Mouse (Mus musculus) heart, adult 9 months (tissue): ENCODE data around the gene Prss33.

Experiments used
- DNase-seq, 2 experiments: peaks; one replicate each; pipeline ENCODE4 v3.0.0; 2022; ENCODE audit warnings: low spot score in 2 of 2

Prss33 gene

GRCm38 (mm10) chr17:23828271-23829001 is 7.4 kb downstream of the Prss33 start:
- peak in 1 of 2 experiments; percentile 59 for DNase-seq

- DNase-seq, result no peak
These were observed 10.3 kb downstream of the Prss33 start for GRCm38 (mm10) chr17:23825591-23825990.

GRCm38 (mm10) chr17:23823614-23824013 is 12.2 kb downstream of the Prss33 start:
- no peak for DNase-seq

- DNase-seq, result no peak
These were observed 12.8 kb downstream of the Prss33 start for GRCm38 (mm10) chr17:23823018-23823417.

- no peak for DNase-seq
These were observed 13.8 kb downstream of the Prss33 start for GRCm38 (mm10) chr17:23822094-23822493.

DNA sequence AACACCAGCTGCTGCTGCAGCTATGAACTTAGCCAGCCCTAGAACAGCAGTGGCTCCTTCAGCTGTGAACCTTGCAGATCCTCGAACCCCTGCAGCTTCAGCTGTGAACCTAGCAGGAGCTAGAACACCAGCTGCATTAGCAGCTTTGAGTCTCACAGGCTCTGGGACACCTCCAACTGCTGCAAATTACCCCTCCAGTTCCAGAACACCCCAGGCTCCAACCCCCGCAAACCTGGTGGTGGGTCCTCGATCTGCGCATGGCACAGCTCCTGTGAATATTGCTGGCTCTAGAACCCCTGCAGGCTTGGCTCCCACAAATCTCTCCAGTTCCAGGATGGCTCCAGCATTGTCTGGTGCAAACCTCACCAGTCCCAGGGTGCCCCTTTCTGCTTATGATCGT is 15.1 kb downstream of the Prss33 start:
- DNase-seq, result no peak

DNA sequence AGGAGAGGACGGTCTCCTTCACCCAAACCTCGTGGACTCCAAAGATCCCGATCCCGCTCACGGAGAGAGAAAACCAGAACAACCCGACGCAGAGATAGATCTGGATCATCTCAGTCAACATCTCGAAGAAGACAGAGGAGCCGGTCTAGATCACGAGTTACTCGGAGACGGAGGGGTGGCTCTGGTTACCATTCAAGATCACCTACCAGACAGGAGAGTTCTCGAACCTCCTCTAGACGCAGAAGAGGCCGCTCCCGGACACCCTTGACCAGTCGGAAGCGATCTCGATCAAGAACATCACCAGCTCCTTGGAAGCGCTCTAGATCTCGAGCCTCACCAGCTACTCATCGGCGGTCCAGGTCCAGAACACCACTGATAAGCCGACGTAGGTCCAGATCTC is 16.6 kb downstream of the Prss33 start:
- DNase-seq, result no peak

GRCm38 (mm10) chr17:23818579-23818978 is 17.3 kb downstream of the Prss33 start:
- DNase-seq, result no peak

- DNase-seq, result no peak
These were observed 20.2 kb downstream of the Prss33 start for GRCm38 (mm10) chr17:23815641-23816040.

- no peak for DNase-seq
These were observed 27.9 kb downstream of the Prss33 start for GRCm38 (mm10) chr17:23807918-23808317.

DNA sequence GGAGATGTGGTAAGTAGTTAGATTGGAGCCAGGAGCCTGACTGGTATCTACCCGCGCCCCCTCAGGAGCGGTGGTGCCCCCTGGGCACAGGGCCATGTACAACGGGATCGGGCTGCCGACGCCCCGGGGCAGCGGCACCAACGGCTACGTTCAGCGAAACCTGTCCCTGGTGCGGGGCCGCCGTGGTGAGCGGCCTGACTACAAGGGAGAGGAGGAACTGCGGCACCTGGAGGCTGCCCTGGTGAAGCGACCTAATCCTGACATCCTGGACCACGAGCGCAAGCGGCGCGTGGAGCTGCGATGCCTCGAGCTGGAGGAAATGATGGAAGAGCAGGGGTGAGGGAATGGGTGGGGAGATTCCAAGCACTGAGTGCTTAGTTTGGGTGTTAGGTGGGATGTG is 29.0 kb downstream of the Prss33 start:
- peak in 1 of 2 experiments; percentile 35 for DNase-seq

DNA sequence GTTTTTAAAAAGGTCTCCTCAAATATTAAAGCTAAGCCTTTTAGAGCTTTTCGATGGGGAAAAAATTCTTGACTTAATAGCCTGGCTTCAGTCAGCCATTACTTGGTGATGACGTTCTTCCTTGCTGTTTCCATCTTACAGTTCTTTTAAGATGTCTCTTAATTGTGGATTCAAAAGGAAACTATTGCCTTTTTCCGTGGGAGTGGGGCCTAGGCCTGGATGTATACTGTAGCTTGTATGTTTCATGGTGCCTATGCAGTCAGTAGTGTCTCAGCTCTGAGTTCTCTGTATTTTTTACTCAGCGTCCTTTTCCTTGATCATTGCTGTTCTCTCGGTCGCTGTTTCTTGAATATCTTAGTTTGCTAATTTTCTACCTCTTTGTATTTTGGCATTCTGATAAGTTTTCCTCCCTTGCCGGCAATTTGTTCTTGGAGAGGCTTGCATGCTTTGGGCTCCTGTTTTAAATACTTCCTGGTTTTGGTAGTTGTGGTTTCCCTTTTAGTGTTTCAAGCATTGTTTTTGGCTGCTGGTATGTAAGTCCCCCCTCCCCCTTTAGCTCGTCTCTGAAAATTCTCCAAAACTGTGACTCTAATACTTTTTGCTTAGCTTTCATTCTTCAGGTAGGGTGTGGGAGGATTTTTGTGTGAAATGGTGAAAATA is 31.3 kb downstream of the Prss33 start:
- DNase-seq, result no peak

DNA sequence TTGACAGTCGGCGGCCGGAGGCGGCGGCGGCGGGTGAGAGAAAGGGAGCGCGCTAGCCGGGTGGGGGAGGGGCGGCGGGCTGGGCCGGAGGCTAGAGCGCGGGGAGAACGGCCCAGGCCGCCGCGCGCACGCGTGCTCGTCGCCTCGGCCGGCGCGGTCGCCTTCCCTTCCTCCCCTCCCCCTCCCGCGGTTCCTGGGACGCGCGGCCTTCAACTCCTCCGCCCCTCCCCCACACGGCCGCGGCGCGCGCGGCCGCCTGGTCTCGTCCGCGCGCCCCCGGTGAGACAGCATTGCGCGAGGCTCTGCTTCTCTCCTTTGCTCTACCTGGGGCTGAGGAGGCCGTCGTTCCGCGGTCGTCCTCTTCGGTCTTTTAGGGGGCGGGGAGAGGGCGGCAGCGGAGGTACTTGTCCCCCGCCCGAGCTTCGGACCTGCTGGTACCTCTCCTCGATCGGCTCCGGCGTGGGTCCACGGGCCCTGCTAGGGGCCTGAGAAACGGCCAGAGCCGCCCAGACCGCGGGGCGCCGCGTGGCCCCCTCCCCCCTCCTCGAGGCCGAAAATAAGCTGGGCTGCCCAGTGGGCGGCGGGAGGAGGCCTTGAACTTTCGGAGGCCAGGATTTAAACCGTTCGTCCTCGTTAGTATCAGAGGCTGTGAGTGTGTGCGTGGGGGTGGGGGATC is 32.4 kb downstream of the Prss33 start:
- DNase-seq, result no peak

GRCm38 (mm10) chr17:23802746-23803365 is 33.0 kb downstream of the Prss33 start:
- DNase-seq, result peak; percentile 98

DNA sequence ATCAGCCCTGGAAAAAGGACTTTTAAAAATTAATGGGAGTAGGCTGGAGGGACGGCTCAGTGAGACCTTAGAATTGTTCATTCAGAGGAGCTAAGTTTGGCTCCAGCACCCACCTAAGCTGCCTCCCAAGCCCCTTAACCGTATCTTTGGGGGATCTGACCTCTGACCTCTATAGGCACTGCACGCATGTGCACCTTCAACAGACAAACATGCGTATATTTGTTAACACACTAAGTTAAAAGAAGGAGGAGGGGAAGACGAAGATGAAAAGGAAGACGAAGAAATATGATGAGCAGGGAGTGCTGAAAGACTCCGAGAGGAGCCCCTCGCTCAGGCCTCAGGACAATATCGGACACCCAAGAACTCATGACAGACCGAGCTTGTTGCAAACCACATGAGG is 34.2 kb downstream of the Prss33 start:
- DNase-seq, result no peak

DNA sequence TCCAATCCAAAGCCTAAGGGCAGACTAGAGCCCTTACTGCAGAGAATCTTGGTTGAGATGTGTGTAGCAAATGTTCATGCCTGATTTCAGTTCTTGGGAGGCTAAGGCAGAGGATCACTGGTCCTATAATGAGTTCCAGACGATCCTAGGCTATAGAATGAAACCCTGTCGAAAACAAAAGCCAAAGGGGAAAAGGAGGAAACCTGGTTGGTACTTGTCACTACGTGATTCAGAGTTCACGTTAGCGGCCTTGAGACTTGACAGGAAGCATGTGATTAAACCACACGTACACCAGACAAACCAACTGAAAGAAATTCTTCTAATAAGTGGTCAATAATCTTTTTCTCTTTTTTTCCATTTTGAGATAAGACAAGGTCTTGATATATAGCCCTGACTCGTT is 38.5 kb downstream of the Prss33 start:
- no peak for DNase-seq

DNA sequence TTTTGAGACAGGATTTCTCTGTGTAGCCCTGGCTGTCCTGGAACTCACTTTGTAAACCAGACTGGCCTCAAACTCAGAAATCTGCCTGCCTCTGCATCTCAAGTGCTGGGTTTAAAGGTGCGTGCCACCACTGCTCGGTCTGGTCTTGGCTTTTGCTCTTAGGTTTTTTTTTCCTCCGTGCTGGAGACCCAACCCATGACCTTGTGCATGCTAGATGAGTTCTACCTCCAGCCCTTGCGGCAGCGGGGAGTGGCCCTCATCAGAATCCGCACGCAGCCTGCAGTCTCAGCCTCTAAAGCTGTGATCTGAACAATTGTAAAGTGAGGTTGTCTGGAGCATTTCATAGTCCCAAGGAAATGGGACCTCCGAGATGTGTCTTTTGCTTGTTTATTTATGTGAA is 40.5 kb downstream of the Prss33 start:
- no peak for DNase-seq

DNA sequence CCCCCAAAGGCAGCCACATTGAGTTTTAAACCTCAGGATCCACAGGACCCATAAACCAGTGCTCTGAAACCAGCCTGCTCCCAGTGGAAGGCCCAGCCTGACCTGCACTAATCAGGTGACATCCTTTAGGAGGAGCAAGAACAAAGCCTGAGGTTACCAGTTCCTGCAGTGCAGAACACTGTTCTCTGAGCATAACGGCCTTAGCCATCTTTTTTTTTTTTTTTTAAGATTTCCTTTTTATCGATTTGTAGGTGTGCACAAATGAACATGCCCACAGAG is 44.8 kb downstream of the Prss33 start:
- no peak for DNase-seq

DNA sequence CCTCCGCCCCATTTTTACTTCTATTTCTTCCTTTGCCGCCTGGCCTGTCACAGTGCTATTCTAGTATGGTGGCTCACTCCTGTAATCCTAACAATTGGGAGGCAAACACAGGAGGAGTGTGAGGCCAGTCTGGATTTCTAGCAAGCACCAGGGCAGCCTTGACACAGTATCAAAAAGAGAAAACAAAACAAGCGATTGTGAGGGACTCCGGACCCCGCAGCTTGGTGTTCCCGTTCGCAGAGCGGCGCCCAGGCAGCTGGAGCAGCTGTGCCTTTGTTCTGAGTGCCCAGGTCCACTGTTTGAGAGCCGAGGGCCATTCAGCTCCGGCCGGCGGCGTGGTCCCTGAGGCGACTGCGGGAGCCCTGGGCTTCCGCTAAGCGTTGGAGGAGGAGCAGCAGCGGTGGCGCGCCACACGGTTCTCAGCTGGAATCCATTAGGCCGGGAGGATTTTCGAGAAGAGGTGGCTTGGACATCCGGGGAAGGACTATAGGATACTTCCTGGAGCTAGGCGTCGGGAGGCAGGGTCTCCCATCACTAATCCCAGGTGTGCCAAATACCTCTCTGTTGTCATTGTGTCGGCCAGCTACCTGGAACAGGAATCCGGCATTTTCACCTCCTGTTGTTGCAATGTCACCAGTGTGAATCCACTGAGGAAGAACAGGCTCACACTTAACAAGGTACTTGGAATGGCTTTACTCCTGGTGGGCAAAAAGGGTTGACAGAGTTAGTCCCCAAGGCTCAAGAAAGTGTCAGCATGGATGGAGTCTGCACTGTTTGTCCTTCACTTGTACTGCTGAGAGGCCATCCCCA is 45.4 kb downstream of the Prss33 start, which contains the start of gene Srrm2:
Srrm2 (plus strand) TSS at position 264 of the 810 bp plus-strand sequence.
- DNase-seq, result peak; percentile 35 to 42

DNA sequence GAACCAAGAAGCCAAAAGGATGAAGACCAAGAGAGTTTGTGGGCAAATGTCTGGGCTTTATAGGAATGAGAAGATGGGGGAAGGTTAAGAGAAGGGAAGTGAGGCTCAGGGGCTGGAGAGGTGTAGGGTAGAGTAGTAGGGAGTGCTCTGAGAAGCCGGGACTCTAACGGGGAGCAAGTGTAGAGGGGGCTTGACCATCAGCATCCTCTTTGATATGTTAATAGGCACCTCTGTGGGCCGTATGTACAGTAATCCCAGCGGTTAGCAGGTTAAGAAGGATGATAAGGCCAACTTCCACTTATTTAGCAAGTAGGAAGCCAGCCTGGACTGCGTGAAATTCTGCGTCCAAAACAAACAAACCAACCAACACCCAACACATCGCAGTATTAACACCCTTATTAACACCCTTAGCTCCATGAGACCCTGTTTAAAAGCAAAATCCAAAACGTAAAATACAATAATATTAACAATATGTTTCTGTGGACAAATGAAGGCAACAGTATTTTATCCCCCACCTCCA is 46.0 kb downstream of the Prss33 start:
- DNase-seq, result no peak

- DNase-seq, result no peak
These were observed 46.9 kb downstream of the Prss33 start for GRCm38 (mm10) chr17:23788973-23789372.
